Mouse (Mus musculus): ENCODE data around the gene Lep.

GRCm38 (mm10) chr6:29084401-29084800, 24.4 kb downstream of the Lep start:
- no peak for TF ChIP-seq CTCF (IDR thresholded peaks at IDR 0.05; ENCODE audit: low read depth, low read length)
- no peak for TF ChIP-seq POLR2A (IDR thresholded peaks at IDR 0.05; ENCODE audit: borderline replicate concordance, low read depth, low read length)
